Mouse (Mus musculus) lung, adult 2 months (tissue): ENCODE measurements at regions not wholly inside any gene's neighbourhood (a gene's known extent, or its start where the extent isn't known, plus 50 kb on each side); places are given as distances from the start of the nearest gene placed in this dataset.
A peak's percentile ranks its signal among the peaks of the same experiment; 100 is the strongest.

ENCODE experiments used
- CTCF ChIP-seq: fragments of 200-500 bp; IDR thresholded peaks from 2 replicates; pipeline ENCODE4 v1.5.1; 2011; ENCODE audit warnings: mild to moderate bottlenecking, low read length, control low read depth; ENCODE audit not compliant: insufficient read depth
- POLR2A ChIP-seq: fragments of 200-500 bp; IDR thresholded peaks from 2 replicates; pipeline ENCODE4 v1.6.1; 2011; ENCODE audit warnings: low read depth, mild to moderate bottlenecking, control low read depth, low read length, borderline replicate concordance; ENCODE audit errors: extremely low read depth

GRCm38 (mm10) chr13:84347914-84348700, 126.0 kb downstream of the Tmem161b start:
- TF ChIP-seq CTCF (peak; percentile 62), POLR2A (peak; percentile 50; the same call in 1 of the 2 replicates)
